Mouse (Mus musculus): ENCODE measurements around the gene 1600002K03Rik. TPM values are rescaled to one million over a fixed set of nuclear protein-coding genes. Genes with fewer than 3 reads are reported as not detected.
A peak's percentile ranks its signal among the peaks of the same experiment; 100 is the strongest.
"Not testable (repeated sequence)": the region's sequence is repeated elsewhere in the genome, so short reads cannot be mapped to it uniquely, and the experiment has no call there.

1600002K03Rik gene
- polyA plus RNA-seq, 1 experiment from 2014 or later, result 11.7 TPM

- Histone ChIP-seq H3K4me3 (no peak overlapping the region), H3K27me3 (replicated peaks) (peaks cover 15% of the 10 kb centered on the region), H3K36me3 (no peaks in the 10 kb centered on the region), H3K27ac (ENCODE audit: poor library complexity, severe bottlenecking) (no peak overlapping the region), H3K9ac (no peak overlapping the region), H3K9me3 (replicated peaks) (no peaks in the 10 kb centered on the region), H3K4me1 (replicated peaks) (peaks cover 13% of the 10 kb centered on the region), H3K4me2 (no peak overlapping the region)
- WGBS, result 86% methylated on average over 1 of the region's 1 CpGs
- ATAC-seq (ENCODE audit: insufficient number of reproducible peaks, low FRiP score), result no peak
Measured at GRCm38 (mm10) chr10:80196167-80196566, 23.4 kb downstream of the 1600002K03Rik start.

GRCm38 (mm10) chr10:80196778-80197581 lies 24.2 kb downstream of the 1600002K03Rik start:
- Histone ChIP-seq H3K4me2 (no peak overlapping the region), H3K9ac (no peak overlapping the region), H3K27ac (ENCODE audit: poor library complexity, severe bottlenecking) (no peak overlapping the region), H3K36me3 (no peaks in the 10 kb centered on the region), H3K9me3 (replicated peaks) (no peaks in the 10 kb centered on the region), H3K4me3 (no peak overlapping the region), H3K4me1 (replicated peaks) (peaks cover 13% of the 10 kb centered on the region), H3K27me3 (replicated peaks) (peaks cover 9% of the 10 kb centered on the region)
- 76% methylated on average over 33 of the region's 33 CpGs for WGBS
- ATAC-seq (ENCODE audit: insufficient number of reproducible peaks, low FRiP score), result no peak

GRCm38 (mm10) chr10:80199440-80200008 lies 26.8 kb downstream of the 1600002K03Rik start:
- H3K9ac ChIP-seq, result no peak overlapping the region
- H3K9me3 ChIP-seq (replicated peaks), result no peaks in the 10 kb centered on the region
- H3K4me3 ChIP-seq, result no peak overlapping the region
- peak; percentile 82; the same call in 1 of the 2 replicates for ATAC-seq (ENCODE audit: insufficient number of reproducible peaks, low FRiP score)
- no peaks in the 10 kb centered on the region for H3K36me3 ChIP-seq
- no peaks in the 10 kb centered on the region; the same call in 1 of the 2 replicates for H3K27me3 ChIP-seq (replicated peaks)
- H3K4me1 ChIP-seq (replicated peaks), result peaks cover 8% of the 10 kb centered on the region
- H3K4me2 ChIP-seq, result no peak overlapping the region
- no peak overlapping the region for H3K27ac ChIP-seq (ENCODE audit: poor library complexity, severe bottlenecking)
- 51% methylated on average over 3 of the region's 3 CpGs for WGBS

- Histone ChIP-seq H3K9me3 (replicated peaks) (no peaks in the 10 kb centered on the region), H3K4me1 (replicated peaks) (peaks cover 7% of the 10 kb centered on the region), H3K4me2 (no peak overlapping the region), H3K27ac (ENCODE audit: poor library complexity, severe bottlenecking) (no peak overlapping the region), H3K9ac (no peak overlapping the region), H3K4me3 (no peak overlapping the region), H3K27me3 (replicated peaks) (0 out of 2 replicates have a peak, but pooled peaks cover 3% of the 10 kb centered on the region), H3K36me3 (no peaks in the 10 kb centered on the region)
- whole genome bisulfite sequencing, result 73% methylated on average over 6 of the region's 6 CpGs
- no peak for ATAC-seq (ENCODE audit: insufficient number of reproducible peaks, low FRiP score)
Measured at GRCm38 (mm10) chr10:80200485-80200884, 27.7 kb downstream of the 1600002K03Rik start.

- no peak overlapping the region for H3K4me3 ChIP-seq
- H3K4me1 ChIP-seq (replicated peaks), result peaks cover 12% of the 10 kb centered on the region
- H3K27ac ChIP-seq (ENCODE audit: poor library complexity, severe bottlenecking), result no peak overlapping the region
- 43% methylated on average over 7 of the region's 7 CpGs for WGBS
- H3K27me3 ChIP-seq (replicated peaks), result peaks cover 20% of the 10 kb centered on the region
- no peak for ATAC-seq (ENCODE audit: insufficient number of reproducible peaks, low FRiP score)
- peak overlapping the region; percentile 14; the same call in 1 of the 2 replicates for H3K9ac ChIP-seq
- no peaks in the 10 kb centered on the region for H3K9me3 ChIP-seq (replicated peaks)
- no peaks in the 10 kb centered on the region for H3K36me3 ChIP-seq
- H3K4me2 ChIP-seq, result no peak overlapping the region
Measured at GRCm38 (mm10) chr10:80204055-80204454, 31.3 kb downstream of the 1600002K03Rik start.

- WGBS, result 69% methylated on average over 1 of the region's 1 CpGs
- Histone ChIP-seq H3K4me3 (no peak overlapping the region), H3K27ac (ENCODE audit: poor library complexity, severe bottlenecking) (no peak overlapping the region), H3K4me2 (no peak overlapping the region), H3K36me3 (no peaks in the 10 kb centered on the region), H3K9me3 (replicated peaks) (no peaks in the 10 kb centered on the region), H3K4me1 (replicated peaks) (peaks cover 14% of the 10 kb centered on the region), H3K9ac (no peak overlapping the region), H3K27me3 (replicated peaks) (peaks cover 24% of the 10 kb centered on the region)
- no peak for ATAC-seq (ENCODE audit: insufficient number of reproducible peaks, low FRiP score)
Measured at GRCm38 (mm10) chr10:80207201-80207600, 34.5 kb downstream of the 1600002K03Rik start.

- Histone ChIP-seq H3K36me3 (no peaks in the 10 kb centered on the region), H3K27ac (ENCODE audit: poor library complexity, severe bottlenecking) (no peak overlapping the region), H3K4me3 (no peak overlapping the region), H3K4me1 (replicated peaks) (peaks cover 14% of the 10 kb centered on the region), H3K9me3 (replicated peaks) (no peaks in the 10 kb centered on the region), H3K4me2 (no peak overlapping the region), H3K27me3 (replicated peaks) (peaks cover 24% of the 10 kb centered on the region), H3K9ac (no peak overlapping the region)
- 72% methylated on average over 10 of the region's 10 CpGs for WGBS
- no peak for ATAC-seq (ENCODE audit: insufficient number of reproducible peaks, low FRiP score)
Measured at GRCm38 (mm10) chr10:80207676-80208075, 34.9 kb downstream of the 1600002K03Rik start.

- H3K36me3 ChIP-seq, result no peaks in the 10 kb centered on the region
- H3K4me3 ChIP-seq, result no peak overlapping the region
- no peaks in the 10 kb centered on the region for H3K9me3 ChIP-seq (replicated peaks)
- no peak overlapping the region for H3K27ac ChIP-seq (ENCODE audit: poor library complexity, severe bottlenecking)
- H3K4me2 ChIP-seq, result no peak overlapping the region
- H3K4me1 ChIP-seq (replicated peaks), result peaks cover 14% of the 10 kb centered on the region
- H3K9ac ChIP-seq, result no peak overlapping the region
- no peak for ATAC-seq (ENCODE audit: insufficient number of reproducible peaks, low FRiP score)
- H3K27me3 ChIP-seq (replicated peaks), result peaks cover 24% of the 10 kb centered on the region
- 80% methylated on average over 4 of the region's 4 CpGs for WGBS
Measured at GRCm38 (mm10) chr10:80208248-80208647, 35.5 kb downstream of the 1600002K03Rik start.

GRCm38 (mm10) chr10:80208841-80209371 lies 36.2 kb downstream of the 1600002K03Rik start:
- no peaks in the 10 kb centered on the region for H3K36me3 ChIP-seq
- H3K4me3 ChIP-seq, result no peak overlapping the region
- ATAC-seq (ENCODE audit: insufficient number of reproducible peaks, low FRiP score), result peak; percentile 29; the same call in 1 of the 2 replicates
- H3K27me3 ChIP-seq (replicated peaks), result peaks cover 24% of the 10 kb centered on the region
- peak overlapping the region; percentile 29; the same call in 1 of the 2 replicates for H3K9ac ChIP-seq
- H3K9me3 ChIP-seq (replicated peaks), result no peaks in the 10 kb centered on the region
- H3K4me1 ChIP-seq (replicated peaks), result peaks cover 11% of the 10 kb centered on the region
- no peak overlapping the region for H3K27ac ChIP-seq (ENCODE audit: poor library complexity, severe bottlenecking)
- peak overlapping the region; percentile 39 for H3K4me2 ChIP-seq
- WGBS, result 17% methylated on average over 24 of the region's 24 CpGs

GRCm38 (mm10) chr10:80211547-80212103 lies 38.9 kb downstream of the 1600002K03Rik start:
- H3K4me1 ChIP-seq (replicated peaks); H3K9ac ChIP-seq; H3K4me2 ChIP-seq; ATAC-seq (ENCODE audit: insufficient number of reproducible peaks, low FRiP score); H3K36me3 ChIP-seq; H3K27ac ChIP-seq (ENCODE audit: poor library complexity, severe bottlenecking); H3K9me3 ChIP-seq (replicated peaks); H3K4me3 ChIP-seq: not testable (repeated sequence)
- H3K27me3 ChIP-seq (replicated peaks), result peaks cover 26% of the 10 kb centered on the region
- 57% methylated on average over 7 of the region's 7 CpGs for WGBS
